Mouse (Mus musculus): ENCODE measurements around the gene Spef2. TPM values are rescaled to one million over a fixed set of nuclear protein-coding genes. Genes with fewer than 3 reads are reported as not detected.
"Not testable (repeated sequence)": the region's sequence is repeated elsewhere in the genome, so short reads cannot be mapped to it uniquely, and the experiment has no call there.

Spef2 gene
- total and polyA plus RNA-seq, 2 experiments from 2014 or later: 0.11 to 1.1 TPM

- no peaks in the 10 kb centered on the region for H3K4me1 ChIP-seq (ENCODE audit: control insufficient read depth, insufficient read depth)
- no peak overlapping the region for H3K4me3 ChIP-seq (ENCODE audit: low read depth, low read length)
- H3K27me3 ChIP-seq (ENCODE audit: control insufficient read depth, insufficient read depth, low read length): no peaks in the 10 kb centered on the region
- H3K9me3 ChIP-seq (replicated peaks; ENCODE audit: control insufficient read depth, low read length): no peaks in the 10 kb centered on the region
- no peak for TF ChIP-seq CTCF (IDR thresholded peaks at IDR 0.05; ENCODE audit: low read depth)
- ATAC-seq (ENCODE audit: insufficient read depth, low read depth) (no peak), DNase-seq (ENCODE audit: low spot score) (no peak)
- H3K36me3 ChIP-seq (replicated peaks; ENCODE audit: control insufficient read depth, insufficient read depth, low read length): no peaks in the 10 kb centered on the region
- no peak overlapping the region for H3K4me2 ChIP-seq (ENCODE audit: low read depth, low read length)
- no peak overlapping the region for H3K27ac ChIP-seq (ENCODE audit: low read depth)
- whole genome bisulfite sequencing: 61% methylated on average over 6 of the region's 6 CpGs
- H3K9ac ChIP-seq (replicated peaks; ENCODE audit: low read depth, low read length): no peak overlapping the region
These were observed 183.3 kb downstream of the Spef2 start for GRCm38 (mm10) chr15:9565396-9565795.

GRCm38 (mm10) chr15:9564156-9564555 is 184.5 kb downstream of the Spef2 start:
- ATAC-seq (ENCODE audit: insufficient read depth, low read depth) (no peak), DNase-seq (ENCODE audit: low spot score) (no peak)
- no peaks in the 10 kb centered on the region for H3K9me3 ChIP-seq (replicated peaks; ENCODE audit: control insufficient read depth, low read length)
- no peak overlapping the region for H3K27ac ChIP-seq (ENCODE audit: low read depth)
- no peak overlapping the region for H3K4me3 ChIP-seq (ENCODE audit: low read depth, low read length)
- no peaks in the 10 kb centered on the region for H3K36me3 ChIP-seq (replicated peaks; ENCODE audit: control insufficient read depth, insufficient read depth, low read length)
- WGBS: 62% methylated on average over 3 of the region's 3 CpGs
- no peaks in the 10 kb centered on the region for H3K27me3 ChIP-seq (ENCODE audit: control insufficient read depth, insufficient read depth, low read length)
- TF ChIP-seq EP300 (IDR thresholded peaks at IDR 0.05; ENCODE audit: low read depth) (no peak), CTCF (IDR thresholded peaks at IDR 0.05; ENCODE audit: low read depth) (no peak)
- no peak overlapping the region for H3K9ac ChIP-seq (replicated peaks; ENCODE audit: low read depth, low read length)
- no peaks in the 10 kb centered on the region for H3K4me1 ChIP-seq (ENCODE audit: control insufficient read depth, insufficient read depth)
- no peak overlapping the region for H3K4me2 ChIP-seq (ENCODE audit: low read depth, low read length)

DNA sequence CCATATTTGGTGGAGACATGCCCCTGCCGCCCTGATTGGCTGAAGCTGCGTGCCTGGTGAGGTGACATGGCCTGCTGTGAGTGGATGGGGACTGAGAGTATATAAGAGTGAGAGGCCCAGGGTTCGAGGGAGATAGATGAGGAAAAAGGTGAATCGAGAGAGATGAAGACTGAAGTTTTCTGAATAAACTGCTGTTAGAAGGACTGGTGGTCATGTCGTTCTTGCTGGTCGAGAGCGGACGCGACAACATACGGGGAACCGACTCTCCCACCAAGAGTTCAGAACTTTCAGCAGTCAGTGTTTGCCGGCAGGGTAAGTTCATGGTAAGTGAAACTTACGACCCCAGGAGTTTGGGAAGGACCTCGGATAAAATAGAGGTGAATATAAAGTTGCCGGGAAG is 191.4 kb downstream of the Spef2 start:
- H3K9me3 ChIP-seq (replicated peaks; ENCODE audit: control insufficient read depth, low read length); H3K9ac ChIP-seq (replicated peaks; ENCODE audit: low read depth, low read length); H3K27ac ChIP-seq (ENCODE audit: low read depth); H3K4me2 ChIP-seq (ENCODE audit: low read depth, low read length); H3K4me1 ChIP-seq (ENCODE audit: control insufficient read depth, insufficient read depth); H3K4me3 ChIP-seq (ENCODE audit: low read depth, low read length); H3K27me3 ChIP-seq (ENCODE audit: control insufficient read depth, insufficient read depth, low read length); ATAC-seq (ENCODE audit: insufficient read depth, low read depth); H3K36me3 ChIP-seq (replicated peaks; ENCODE audit: control insufficient read depth, insufficient read depth, low read length); DNase-seq (ENCODE audit: low spot score): not testable (repeated sequence)
- 87% methylated on average over 13 of the region's 15 CpGs for WGBS

GRCm38 (mm10) chr15:9548951-9549350 is 199.7 kb downstream of the Spef2 start:
- no peak for TF ChIP-seq CTCF (IDR thresholded peaks at IDR 0.05; ENCODE audit: low read depth)
- Histone ChIP-seq H3K27ac (ENCODE audit: low read depth) (no peak overlapping the region), H3K36me3 (replicated peaks; ENCODE audit: control insufficient read depth, insufficient read depth, low read length) (no peaks in the 10 kb centered on the region), H3K4me3 (ENCODE audit: low read depth, low read length) (no peak overlapping the region), H3K9ac (replicated peaks; ENCODE audit: low read depth, low read length) (no peak overlapping the region), H3K9me3 (replicated peaks; ENCODE audit: control insufficient read depth, low read length) (no peaks in the 10 kb centered on the region), H3K4me2 (ENCODE audit: low read depth, low read length) (no peak overlapping the region), H3K27me3 (ENCODE audit: control insufficient read depth, insufficient read depth, low read length) (no peaks in the 10 kb centered on the region), H3K4me1 (ENCODE audit: control insufficient read depth, insufficient read depth) (no peaks in the 10 kb centered on the region)
- 79% methylated on average over 2 of the region's 2 CpGs for WGBS
- ATAC-seq (ENCODE audit: insufficient read depth, low read depth): no peak
- no peak for DNase-seq (ENCODE audit: low spot score)

DNA sequence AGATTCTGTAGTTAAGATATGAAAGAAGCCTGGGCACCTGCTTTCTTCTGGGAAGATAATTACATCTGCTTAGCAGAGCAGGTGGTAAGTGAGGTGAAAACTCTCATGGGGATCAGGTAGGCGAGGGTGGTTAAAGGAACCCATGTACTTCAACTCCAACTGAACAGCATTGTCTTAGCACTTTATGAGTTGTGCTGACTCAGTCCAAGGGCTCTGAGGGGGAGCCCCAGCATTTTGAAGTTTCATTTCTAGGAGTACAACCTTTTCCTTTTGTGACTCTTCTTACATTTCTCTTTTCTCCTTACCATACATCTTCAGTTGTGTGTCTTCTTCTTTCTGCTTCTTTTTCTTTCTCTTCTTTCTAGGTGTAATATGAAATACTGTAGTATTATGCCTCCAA is 213.5 kb downstream of the Spef2 start:
- no peak for ATAC-seq (ENCODE audit: insufficient read depth, low read depth)
- Histone ChIP-seq H3K4me3 (ENCODE audit: low read depth, low read length) (no peak overlapping the region), H3K9me3 (replicated peaks; ENCODE audit: control insufficient read depth, low read length) (no peaks in the 10 kb centered on the region), H3K27ac (ENCODE audit: low read depth) (no peak overlapping the region), H3K27me3 (ENCODE audit: control insufficient read depth, insufficient read depth, low read length) (no peaks in the 10 kb centered on the region), H3K4me2 (ENCODE audit: low read depth, low read length) (no peak overlapping the region), H3K4me1 (ENCODE audit: control insufficient read depth, insufficient read depth) (no peaks in the 10 kb centered on the region), H3K9ac (replicated peaks; ENCODE audit: low read depth, low read length) (no peak overlapping the region), H3K36me3 (replicated peaks; ENCODE audit: control insufficient read depth, insufficient read depth, low read length) (no peaks in the 10 kb centered on the region)
- TF ChIP-seq CTCF (IDR thresholded peaks at IDR 0.05; ENCODE audit: low read depth): no peak
- DNase-seq (ENCODE audit: low spot score): no peak
- WGBS: 57% methylated on average over 1 of the region's 1 CpGs

DNA sequence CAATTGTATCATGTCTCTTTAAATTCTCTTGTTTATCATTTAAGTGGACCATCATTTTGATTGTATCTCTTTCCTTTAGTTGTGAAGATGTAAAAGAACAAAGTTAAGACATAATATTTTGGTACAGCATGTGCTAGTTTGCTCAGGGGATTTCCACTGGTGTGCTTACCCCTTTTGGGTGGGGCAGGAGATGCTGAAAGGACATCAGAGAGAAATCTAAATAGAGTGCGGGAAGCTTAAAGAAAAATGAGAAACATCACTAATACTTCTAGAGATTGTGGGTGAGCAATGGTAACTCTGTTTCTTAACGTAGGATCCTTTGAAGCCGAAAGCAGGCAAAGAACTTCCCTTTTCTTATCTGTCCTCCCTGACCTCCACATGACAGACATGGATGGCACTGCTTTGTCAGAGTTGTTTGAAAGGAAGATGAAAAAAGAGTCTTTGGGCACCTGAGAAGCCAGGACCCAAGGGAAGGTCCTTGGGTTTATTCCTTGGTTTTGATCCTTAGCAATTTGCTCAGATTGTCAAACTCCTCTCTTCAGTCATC is 215.2 kb downstream of the Spef2 start:
- DNase-seq (ENCODE audit: low spot score) (no peak), ATAC-seq (ENCODE audit: insufficient read depth, low read depth) (no peak)
- no peaks in the 10 kb centered on the region for H3K9me3 ChIP-seq (replicated peaks; ENCODE audit: control insufficient read depth, low read length)
- no peak overlapping the region for H3K9ac ChIP-seq (replicated peaks; ENCODE audit: low read depth, low read length)
- no peak overlapping the region for H3K4me3 ChIP-seq (ENCODE audit: low read depth, low read length)
- no peaks in the 10 kb centered on the region for H3K4me1 ChIP-seq (ENCODE audit: control insufficient read depth, insufficient read depth)
- no peaks in the 10 kb centered on the region for H3K36me3 ChIP-seq (replicated peaks; ENCODE audit: control insufficient read depth, insufficient read depth, low read length)
- no peaks in the 10 kb centered on the region for H3K27me3 ChIP-seq (ENCODE audit: control insufficient read depth, insufficient read depth, low read length)
- TF ChIP-seq CTCF (IDR thresholded peaks at IDR 0.05; ENCODE audit: low read depth) (no peak), EP300 (IDR thresholded peaks at IDR 0.05; ENCODE audit: low read depth) (no peak)
- no peak overlapping the region for H3K27ac ChIP-seq (ENCODE audit: low read depth)
- H3K4me2 ChIP-seq (ENCODE audit: low read depth, low read length): no peak overlapping the region
- 69% methylated on average over 3 of the region's 3 CpGs for WGBS
